Mouse (Mus musculus) ES-Bruce4 (cell line): ENCODE measurements around the gene Krtcap3. TPM values are rescaled to one million over a fixed set of nuclear protein-coding genes. Genes with fewer than 3 reads are reported as not detected.

ENCODE experiments used
- H3K27ac ChIP-seq: 2 replicates; pipeline ENCODE4 v1.5.1; 2012; ENCODE audit warnings: low read length, inconsistent platforms; ENCODE audit not compliant: insufficient read depth
- H3K27me3 ChIP-seq: 2 replicates; pipeline ENCODE4 v1.6.1; 2012; ENCODE audit warnings: mild to moderate bottlenecking, low read length, inconsistent platforms; ENCODE audit not compliant: control insufficient read depth, poor library complexity, insufficient read depth, severe bottlenecking
- H3K36me3 ChIP-seq: 2 replicates; pipeline ENCODE4 v1.6.1; 2012; ENCODE audit warnings: inconsistent platforms, mild to moderate bottlenecking, low read length, moderate library complexity; ENCODE audit not compliant: control insufficient read depth, poor library complexity, insufficient read depth, severe bottlenecking
- H3K4me1 ChIP-seq: one replicate; pipeline ENCODE4 v1.8.1; 2011; ENCODE audit warnings: low read length; ENCODE audit not compliant: control insufficient read depth, insufficient read depth
- H3K4me3 ChIP-seq: 2 replicates; pipeline ENCODE4 v1.5.1; 2011; ENCODE audit warnings: low read depth, mild to moderate bottlenecking, low read length
- H3K9ac ChIP-seq: 2 replicates; pipeline ENCODE4 v1.6.1; 2012; ENCODE audit warnings: low read depth, mild to moderate bottlenecking, inconsistent platforms; ENCODE audit not compliant: poor library complexity, severe bottlenecking
- H3K9me3 ChIP-seq: replicated peaks from 2 replicates; pipeline ENCODE4 v1.6.1; 2012; ENCODE audit warnings: mild to moderate bottlenecking, low read length, inconsistent platforms; ENCODE audit not compliant: control insufficient read depth, poor library complexity, insufficient read depth, severe bottlenecking
- CTCF ChIP-seq: IDR thresholded peaks from one replicate; pipeline ENCODE4 v1.8.1; 2011; ENCODE audit warnings: low read depth, low read length
- EP300 ChIP-seq: IDR thresholded peaks from 2 replicates; pipeline ENCODE4 v1.6.1; 2011; ENCODE audit warnings: low read depth, low read length; ENCODE audit not compliant: insufficient read depth
- POLR2A ChIP-seq: IDR thresholded peaks from one replicate; pipeline ENCODE4 v1.8.1; 2011; ENCODE audit warnings: low read length; ENCODE audit not compliant: insufficient read depth
- polyA plus RNA-seq: library from polyadenylated mRNA; stranded (reverse); fragments of >200 nt; gene quantifications from 2 replicates; pipeline ENCODE4 v1.2.4, GENCODE M21; 2011; ENCODE audit warnings: low read depth; ENCODE audit not compliant: missing spikeins, insufficient read depth, insufficient read length

Gene Krtcap3
- polyA plus RNA-seq, 1 experiment = 17.4 TPM

DNA sequence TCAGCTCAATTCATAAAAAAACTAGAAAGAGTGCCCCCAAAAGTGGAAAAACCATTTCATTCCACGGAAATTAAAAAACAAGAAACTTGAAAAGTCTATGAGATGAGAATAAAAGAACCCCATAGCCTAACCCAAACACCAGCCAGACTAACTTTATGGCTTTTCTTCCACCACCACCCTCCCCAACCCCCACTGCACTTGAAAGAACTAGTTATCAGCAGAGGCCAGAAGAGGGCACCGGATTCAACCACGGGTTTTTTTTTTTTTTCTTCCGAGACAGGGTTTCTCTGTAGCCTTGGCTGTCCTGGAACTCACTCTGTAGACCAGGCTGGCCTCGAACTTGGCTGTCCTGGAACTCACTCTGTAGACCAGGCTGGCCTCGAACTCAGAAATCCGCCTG is 33.2 kb upstream of the Krtcap3 start:
- Histone ChIP-seq H3K4me3 (no peak overlapping the region), H3K27ac (no peak overlapping the region), H3K9me3 (no peaks in the 10 kb centered on the region), H3K4me1 (no peaks in the 10 kb centered on the region), H3K9ac (peak overlapping the region; percentile 57), H3K36me3 (peaks cover 5% of the 10 kb centered on the region), H3K27me3 (no peaks in the 10 kb centered on the region)
- TF ChIP-seq CTCF (no peak), EP300 (no peak), POLR2A (no peak)

DNA sequence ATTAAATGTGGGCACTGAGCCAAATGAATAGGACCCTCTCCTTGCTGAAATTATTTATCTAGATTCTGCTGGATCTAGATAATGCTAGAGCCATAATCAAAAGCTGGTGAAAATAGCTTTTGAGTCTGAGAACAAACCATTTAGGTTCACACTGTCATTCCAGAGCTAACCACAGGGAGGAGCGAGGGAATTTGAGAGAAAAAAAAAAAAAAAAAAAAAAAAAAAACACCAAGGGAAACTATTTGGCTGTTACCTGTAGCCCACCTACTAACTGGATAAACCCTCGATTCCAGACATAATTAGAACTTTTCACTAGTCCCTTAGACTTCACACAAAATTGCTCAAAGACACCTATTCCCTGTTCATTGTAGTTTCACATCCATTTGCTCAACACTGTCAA is 32.4 kb upstream of the Krtcap3 start:
- no peak overlapping the region for H3K4me3 ChIP-seq
- TF ChIP-seq POLR2A (no peak), CTCF (no peak), EP300 (no peak)
- no peaks in the 10 kb centered on the region for H3K9me3 ChIP-seq
- no peaks in the 10 kb centered on the region for H3K4me1 ChIP-seq
- peak overlapping the region; percentile 57 for H3K9ac ChIP-seq
- H3K36me3 ChIP-seq = peaks cover 5% of the 10 kb centered on the region
- H3K27me3 ChIP-seq = no peaks in the 10 kb centered on the region
- H3K27ac ChIP-seq = no peak overlapping the region

DNA sequence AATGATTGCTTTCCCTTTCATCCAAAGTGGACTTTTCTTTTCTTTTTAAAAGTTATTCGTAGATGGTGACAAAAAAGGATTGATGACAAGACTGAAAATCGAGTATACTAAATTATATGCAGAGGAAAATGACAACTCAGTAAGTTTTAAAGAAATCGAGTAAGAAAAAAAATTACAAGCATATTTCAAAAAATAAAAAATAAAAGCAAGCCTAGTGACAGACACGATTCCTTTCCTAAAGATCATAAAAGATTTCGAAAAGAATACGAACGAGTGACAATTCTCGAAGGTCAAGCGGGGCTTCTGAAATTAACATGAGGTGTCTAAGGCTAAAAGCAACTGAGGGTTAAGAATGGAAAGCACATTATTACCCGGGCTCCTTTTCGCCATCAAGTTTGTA is 32.0 kb upstream of the Krtcap3 start:
- peak overlapping the region; percentile 94 for H3K9ac ChIP-seq
- H3K27ac ChIP-seq = peak overlapping the region; percentile 52; the same call in 1 of the 2 replicates
- TF ChIP-seq EP300 (no peak), POLR2A (no peak), CTCF (no peak)

DNA sequence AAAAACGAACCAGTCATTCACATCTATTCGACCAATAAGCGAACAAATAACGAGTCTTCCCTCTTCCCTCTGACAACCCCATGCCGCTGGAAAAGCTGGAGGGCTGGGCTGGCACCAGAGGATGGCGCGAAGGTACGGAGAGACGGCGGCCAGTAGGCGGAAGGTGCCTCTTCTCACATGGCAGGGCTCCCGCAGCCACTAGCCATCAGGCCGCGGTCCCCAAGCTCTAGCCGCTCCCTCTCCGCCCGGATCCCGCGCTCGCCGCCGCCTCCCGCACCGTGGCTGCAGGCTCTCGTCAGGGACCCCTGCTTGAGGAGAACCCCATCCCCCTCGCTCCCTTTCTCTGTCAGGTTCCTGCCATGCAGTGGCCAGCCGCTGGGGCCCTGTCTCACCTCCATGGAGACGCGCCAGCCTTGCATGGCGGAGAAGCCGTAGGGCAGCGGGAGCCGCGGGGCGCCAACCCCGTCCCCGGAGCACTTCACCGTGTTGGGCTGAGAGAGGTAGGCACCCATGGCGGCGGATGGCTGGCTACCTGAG is 31.5 kb upstream of the Krtcap3 start:
- no peak for TF ChIP-seq POLR2A
- no peak for TF ChIP-seq EP300
- TF ChIP-seq CTCF = no peak
- H3K9ac ChIP-seq = peak overlapping the region; percentile 94
- H3K4me1 ChIP-seq = no peaks in the 10 kb centered on the region

More for the DNA sequence above, 32.0 kb upstream of the Krtcap3 start:
- Histone ChIP-seq H3K4me1 (no peaks in the 10 kb centered on the region), H3K27me3 (no peaks in the 10 kb centered on the region), H3K4me3 (peak overlapping the region; percentile 91), H3K36me3 (peaks cover 5% of the 10 kb centered on the region), H3K9me3 (no peaks in the 10 kb centered on the region)

DNA sequence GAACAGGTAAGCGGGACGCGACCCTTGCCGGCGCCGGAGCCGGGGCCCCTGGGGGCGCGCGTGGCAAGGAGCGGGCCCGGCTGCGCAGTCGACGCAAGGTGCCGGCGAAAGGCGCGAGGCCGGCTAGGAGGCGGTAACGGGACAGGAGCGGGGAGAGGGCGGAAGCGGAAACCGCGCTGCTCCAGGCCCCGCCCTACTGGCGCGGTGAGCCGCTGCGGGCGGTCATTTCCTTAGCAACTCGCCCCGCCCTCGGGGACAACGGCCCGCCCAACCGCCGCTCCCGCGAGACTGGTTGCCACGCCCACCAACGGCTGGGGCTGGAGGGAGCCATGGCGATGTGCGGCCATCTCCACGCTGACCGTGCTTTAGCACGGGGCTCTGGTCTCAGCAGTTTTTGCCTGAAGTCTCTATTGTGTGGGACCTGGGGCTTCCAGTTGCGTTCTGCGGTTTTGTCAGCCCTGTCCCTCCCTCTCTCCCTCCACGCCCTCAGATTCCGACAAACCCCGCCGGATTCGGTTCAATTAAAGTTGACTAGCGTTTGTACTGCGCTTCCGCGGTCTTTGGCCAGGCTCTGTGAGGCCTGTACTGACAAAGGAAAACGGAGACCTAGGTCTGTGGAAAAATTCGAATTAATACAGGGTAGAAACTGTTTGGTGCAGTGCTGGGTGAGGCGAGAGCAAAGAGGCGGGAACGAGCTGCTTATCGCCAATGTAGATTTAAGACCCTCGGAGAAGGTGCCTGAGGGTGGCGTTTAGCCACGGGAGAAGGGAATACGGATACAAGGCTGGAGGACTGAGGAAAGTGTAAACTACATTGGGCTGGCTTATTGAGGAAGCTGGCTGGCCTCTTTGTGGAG is 30.8 kb upstream of the Krtcap3 start, which contains the start of gene Ppm1g:
Gene Ppm1g, minus strand, starts transcription at position 240 of the 856 bp plus-strand sequence.
- Histone ChIP-seq H3K27me3 (no peaks in the 10 kb centered on the region), H3K9ac (peak within 1 kb of the TSS; percentile 94), H3K4me3 (peak within 1 kb of the TSS; percentile 96), H3K4me1 (no peaks in the 10 kb centered on the region), H3K27ac (peak within 1 kb of the TSS; percentile 85), H3K36me3 (peaks cover 4% of the 10 kb centered on the region), H3K9me3 (no peaks in the 10 kb centered on the region)
- TF ChIP-seq EP300 = 0 out of 2 replicates have a peak, but pooled peaks have one; percentile 39
- peak; percentile 98 for TF ChIP-seq POLR2A
- no peak for TF ChIP-seq CTCF

More for the DNA sequence above, 31.5 kb upstream of the Krtcap3 start:
- H3K4me3 ChIP-seq = peak overlapping the region; percentile 91
- H3K36me3 ChIP-seq = peaks cover 5% of the 10 kb centered on the region
- peak overlapping the region; percentile 52 for H3K27ac ChIP-seq
- H3K9me3 ChIP-seq = no peaks in the 10 kb centered on the region
- H3K27me3 ChIP-seq = no peaks in the 10 kb centered on the region
